Mouse (Mus musculus): ENCODE results near the gene Fcamr.

DNA sequence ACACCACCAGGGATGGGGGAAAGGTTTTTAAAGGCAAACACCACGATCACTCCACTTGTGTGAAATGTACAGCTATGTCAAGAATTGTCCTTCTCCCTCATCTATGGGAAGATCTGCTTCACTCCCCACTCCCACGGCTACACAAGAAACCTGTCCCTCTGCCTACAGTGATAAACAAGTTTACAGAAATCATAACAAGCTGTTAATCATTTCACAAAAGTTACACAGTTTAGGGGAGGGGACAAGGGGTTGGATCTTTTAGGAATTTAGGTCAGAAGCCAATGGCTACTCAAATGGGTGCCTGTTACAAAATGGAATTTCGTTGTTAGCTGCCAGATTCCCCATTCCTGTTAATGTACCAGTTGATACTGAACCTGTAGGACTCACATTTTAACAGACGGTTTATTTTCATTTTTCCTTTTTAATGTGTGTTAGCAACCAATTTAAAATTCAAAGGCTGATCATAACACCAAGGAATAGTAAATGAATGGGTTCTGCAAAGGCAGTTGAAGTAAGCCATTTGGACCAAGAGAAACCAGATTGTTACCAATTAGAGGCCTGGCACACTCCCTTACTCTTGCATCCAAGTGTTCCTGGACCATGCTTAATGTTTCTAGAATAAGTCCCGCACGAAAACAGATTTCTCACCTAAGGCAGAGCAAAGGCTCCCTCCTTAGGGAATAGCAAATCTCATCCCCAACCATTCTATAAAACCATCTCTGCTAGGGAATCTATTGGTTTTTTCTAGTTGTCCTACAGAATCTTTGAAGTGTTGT is 34.6 kb downstream of the Fcamr start:
- TF ChIP-seq CTCF (conservative IDR thresholded peaks at IDR 0.05; ENCODE audit: insufficient read depth, insufficient read length, low read depth, low read length) (no peak), POLR2A (IDR thresholded peaks at IDR 0.05; ENCODE audit: low read depth, low read length) (no peak)
